Mouse (Mus musculus) hindbrain, embryonic 10.5 days (tissue): ENCODE results near the gene Foxc2. TPM values are rescaled to one million over a fixed set of nuclear protein-coding genes. Genes with fewer than 3 reads are reported as not detected.

Experiments
- DNase-seq: peaks from one replicate; pipeline ENCODE4 v3.0.0-alpha.2; 2017; ENCODE audit warnings: low spot score
- H3K27ac ChIP-seq: fragments of 300-500 bp; sonication (generic); 2 replicates; pipeline ENCODE4 v1.5.1; 2016; ENCODE audit warnings: mild to moderate bottlenecking, moderate library complexity
- H3K27me3 ChIP-seq: fragments of 300-500 bp; sonication (generic); 2 replicates; pipeline ENCODE4 v1.6.1; 2016; ENCODE audit warnings: mild to moderate bottlenecking; ENCODE audit not compliant: poor library complexity, insufficient read depth, severe bottlenecking
- H3K36me3 ChIP-seq: fragments of 300-500 bp; sonication (generic); 2 replicates; pipeline ENCODE4 v1.6.1; 2016; ENCODE audit warnings: mild to moderate bottlenecking, moderate library complexity
- H3K4me1 ChIP-seq: fragments of 300-500 bp; sonication (generic); replicated peaks from 2 replicates; pipeline ENCODE4 v1.6.1; 2016; ENCODE audit warnings: mild to moderate bottlenecking
- H3K4me3 ChIP-seq: fragments of 300-500 bp; sonication (generic); 2 replicates; pipeline ENCODE4 v1.5.1; 2016; ENCODE audit warnings: mild to moderate bottlenecking, moderate library complexity
- H3K9me3 ChIP-seq: fragments of 300-500 bp; sonication (generic); 2 replicates; pipeline ENCODE4 v1.6.1; 2016; ENCODE audit warnings: mild to moderate bottlenecking, moderate library complexity
- WGBS: fragments of 180-500 bp; shearing (Covaris S2); methylation state at CpG from one replicate; pipeline ENCODE4 v1.1.7; 2016; 5-methylcytosine and 5-hydroxymethylcytosine counted together
- polyA plus RNA-seq: library from polyadenylated mRNA; unstranded; fragments of >200 nt; fragmentation: Nextera tagmentation; extraction: Ambion mirVana; gene quantifications from 2 replicates; pipeline ENCODE4 v1.2.1, GENCODE M21; 2016

Gene Foxc2
- 7.0 and 13.7 TPM in 2 replicates for polyA plus RNA-seq

DNA sequence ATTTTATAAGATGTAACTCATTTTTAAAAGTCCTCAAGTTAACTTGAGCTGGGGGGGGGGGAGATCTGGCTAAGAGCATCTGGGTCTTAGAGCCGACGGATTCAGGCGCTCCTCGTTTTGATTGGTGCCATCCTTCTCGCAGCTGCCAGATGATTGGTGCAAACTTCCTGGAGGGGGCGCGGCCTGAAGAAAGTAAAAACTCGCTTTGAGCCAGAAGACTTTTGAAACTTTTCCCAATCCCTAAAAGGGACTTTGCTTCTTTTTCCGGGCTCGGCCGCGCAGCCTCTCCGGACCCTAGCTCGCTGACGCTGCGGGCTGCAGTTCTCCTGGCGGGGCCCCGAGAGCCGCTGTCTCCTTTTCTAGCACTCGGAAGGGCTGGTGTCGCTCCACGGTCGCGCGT lies at the start of gene Foxc2:
Gene Foxc2, plus strand, starts transcription at position 224 of the 400 bp plus-strand sequence.
- Histone ChIP-seq H3K36me3 (no peaks in the 10 kb centered on the region), H3K4me1 (peaks cover 28% of the 10 kb centered on the region), H3K27me3 (peaks cover 100% of the 10 kb centered on the region), H3K4me3 (peak within 1 kb of the TSS; percentile 59), H3K9me3 (no peaks in the 10 kb centered on the region), H3K27ac (peak within 1 kb of the TSS; percentile 73)
- DNase-seq: peak; percentile 86
- WGBS: under 1% methylated on average over 25 of the region's 25 CpGs

DNA sequence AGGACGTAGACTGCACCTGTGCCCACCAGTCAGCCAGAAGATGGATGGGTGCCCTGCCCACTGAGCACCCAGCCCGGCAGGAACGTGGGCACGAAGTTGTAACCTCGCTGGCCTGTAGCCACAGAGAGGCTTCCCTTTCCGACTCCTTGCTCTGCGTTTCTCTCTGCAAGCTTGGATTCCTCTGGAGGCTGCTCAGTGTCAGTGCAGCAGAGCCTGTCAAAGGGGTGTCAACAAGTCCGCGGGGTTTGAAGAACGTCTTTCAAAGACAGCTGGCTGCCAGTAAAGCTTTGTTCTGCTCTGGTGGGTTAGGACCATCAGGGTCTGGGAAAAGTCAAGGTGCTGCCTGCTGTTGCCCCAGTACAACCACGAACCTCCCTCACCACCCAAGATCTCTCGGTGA lies 44.5 kb upstream of the Foxc2 start:
- H3K36me3 ChIP-seq: no peaks in the 10 kb centered on the region
- peak; percentile 35 for DNase-seq
- WGBS: 2% methylated on average over 12 of the region's 12 CpGs
- no peak overlapping the region for H3K27ac ChIP-seq
- H3K4me1 ChIP-seq: peaks cover 27% of the 10 kb centered on the region
- peaks cover 99% of the 10 kb centered on the region for H3K27me3 ChIP-seq
- no peak overlapping the region for H3K4me3 ChIP-seq
- H3K9me3 ChIP-seq: no peaks in the 10 kb centered on the region

DNA sequence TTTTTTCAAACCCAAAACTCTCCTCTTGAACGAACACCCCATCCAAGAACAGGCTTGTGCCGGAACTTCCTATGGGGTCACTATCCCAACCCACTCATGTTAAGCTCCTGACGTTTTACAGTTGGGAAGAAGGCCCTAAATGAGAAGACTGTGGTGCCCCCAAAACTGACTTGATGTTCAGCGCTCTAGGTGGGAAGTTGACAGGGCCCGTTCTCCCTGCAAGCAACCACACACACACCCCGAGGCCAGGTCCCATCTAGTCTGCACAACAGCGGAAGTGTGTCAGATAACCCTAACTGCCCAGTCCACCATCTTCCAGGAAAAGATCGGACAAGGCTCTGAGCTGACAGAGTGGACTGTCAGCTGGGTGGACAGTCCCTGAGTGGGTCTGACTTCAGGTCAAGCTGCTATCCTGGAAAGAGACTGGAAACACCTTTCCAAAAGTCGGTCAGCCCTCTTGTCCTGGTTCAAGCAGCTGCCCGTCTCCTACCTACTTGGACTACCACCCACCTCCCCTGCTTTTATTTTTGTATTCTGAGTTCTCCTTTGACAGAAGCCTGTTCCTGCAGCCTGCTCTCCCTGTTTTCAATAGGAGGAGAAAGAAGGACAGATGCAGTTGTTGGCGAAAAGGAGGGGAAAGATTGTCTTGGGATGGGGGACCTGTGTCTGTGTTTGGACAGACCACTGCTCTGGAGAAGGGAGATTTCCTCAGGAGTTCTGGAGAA lies 43.4 kb upstream of the Foxc2 start:
- DNase-seq: peak; percentile 16
- no peak overlapping the region for H3K4me3 ChIP-seq
- peaks cover 27% of the 10 kb centered on the region for H3K4me1 ChIP-seq
- peaks cover 99% of the 10 kb centered on the region for H3K27me3 ChIP-seq
- no peaks in the 10 kb centered on the region for H3K9me3 ChIP-seq
- H3K36me3 ChIP-seq: no peaks in the 10 kb centered on the region
- WGBS: 9% methylated on average over 11 of the region's 11 CpGs
- H3K27ac ChIP-seq: no peak overlapping the region

DNA sequence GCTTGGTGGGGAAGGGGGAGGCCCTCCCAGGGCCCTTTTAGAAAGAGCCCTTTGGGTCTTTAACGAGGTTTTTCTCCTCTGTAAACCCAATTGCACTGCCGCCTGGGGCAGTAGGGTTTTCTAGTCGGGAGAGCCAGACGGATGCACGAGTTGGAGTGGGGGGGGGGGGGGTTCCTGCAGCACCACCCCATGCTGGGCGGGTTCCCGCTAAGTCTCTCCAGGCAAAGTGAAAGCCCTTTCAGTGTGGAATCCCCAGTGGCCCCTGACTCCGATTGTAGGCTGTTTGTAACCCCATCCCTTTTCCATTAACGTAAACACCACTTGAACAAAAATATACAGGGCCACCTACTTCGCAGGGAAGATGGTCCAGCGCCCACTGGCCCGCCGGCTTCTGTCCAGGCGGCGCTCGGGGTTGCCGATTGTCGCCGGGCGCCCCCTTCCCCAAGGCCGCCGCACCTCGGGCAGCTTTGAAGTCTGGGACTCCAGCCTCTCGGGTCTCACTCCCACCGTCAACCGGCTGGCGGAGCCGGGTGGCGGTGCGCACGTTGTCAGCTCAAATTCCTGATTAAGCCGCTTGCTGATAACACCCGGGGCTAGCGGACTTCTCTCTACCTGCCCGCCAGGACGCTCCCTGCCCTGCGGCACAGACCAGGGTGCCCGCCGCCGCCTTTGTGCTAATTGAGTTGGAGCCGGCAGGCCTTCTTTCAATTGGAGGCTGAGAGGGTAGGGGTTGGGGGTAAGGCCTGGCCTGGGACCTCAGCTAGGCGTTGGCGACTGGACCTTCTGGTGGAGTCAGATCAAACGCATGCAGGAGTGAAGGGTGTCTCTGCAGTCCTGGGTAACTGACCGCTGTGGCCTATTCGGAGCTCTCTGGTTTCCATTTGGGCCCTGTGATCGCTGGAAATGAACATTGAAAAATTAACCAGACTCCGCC lies 42.5 kb upstream of the Foxc2 start:
- no peaks in the 10 kb centered on the region for H3K36me3 ChIP-seq
- peak overlapping the region; percentile 25 for H3K4me3 ChIP-seq

DNA sequence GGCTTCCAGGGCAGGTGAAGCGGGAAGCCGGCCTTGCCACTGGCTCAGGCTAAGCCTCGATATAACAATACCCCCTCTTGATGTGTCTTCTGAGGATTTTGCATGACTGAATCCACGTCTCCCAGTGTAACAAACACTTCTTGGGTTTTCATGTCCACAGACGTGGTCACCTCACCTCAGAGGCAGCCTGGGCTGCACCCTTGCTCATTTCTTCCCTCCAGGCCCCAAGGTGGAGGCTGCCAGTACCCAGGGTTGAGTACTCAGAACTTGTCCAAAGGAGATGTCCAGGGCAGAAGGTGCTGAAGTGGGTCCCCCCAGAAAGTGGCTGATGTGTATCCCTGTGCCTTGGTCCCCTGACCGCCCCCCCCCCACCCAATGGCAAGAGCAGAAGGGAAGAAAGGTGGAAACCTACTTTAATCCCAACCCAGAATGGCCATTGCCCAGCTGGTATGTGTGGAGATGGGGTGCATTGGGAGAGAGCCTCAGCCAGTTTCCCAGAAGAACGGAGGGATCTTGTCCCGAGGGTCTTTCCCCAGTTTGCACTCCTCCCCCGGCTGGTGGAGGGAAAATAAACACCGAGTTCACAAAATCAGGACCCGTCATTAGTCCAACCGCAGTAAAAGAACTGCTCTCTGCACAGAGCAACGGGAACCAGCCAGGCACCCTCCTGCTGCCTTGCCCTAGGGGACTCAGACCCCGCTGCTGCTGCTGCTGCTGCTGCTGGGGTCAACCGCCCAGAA lies 41.7 kb upstream of the Foxc2 start:
- H3K36me3 ChIP-seq: no peaks in the 10 kb centered on the region
- no peak overlapping the region for H3K4me3 ChIP-seq
- WGBS: 1% methylated on average over 15 of the region's 15 CpGs
- H3K4me1 ChIP-seq: peaks cover 27% of the 10 kb centered on the region
- DNase-seq: peak; percentile 33
- peaks cover 100% of the 10 kb centered on the region for H3K27me3 ChIP-seq
- no peaks in the 10 kb centered on the region for H3K9me3 ChIP-seq
- no peak overlapping the region for H3K27ac ChIP-seq

More for the DNA sequence above, 42.5 kb upstream of the Foxc2 start:
- peak; percentile 53 for DNase-seq
- under 1% methylated on average over 48 of the region's 48 CpGs for WGBS
- no peaks in the 10 kb centered on the region for H3K9me3 ChIP-seq
- H3K27ac ChIP-seq: no peak overlapping the region
- peaks cover 100% of the 10 kb centered on the region for H3K27me3 ChIP-seq
- peaks cover 27% of the 10 kb centered on the region for H3K4me1 ChIP-seq

DNA sequence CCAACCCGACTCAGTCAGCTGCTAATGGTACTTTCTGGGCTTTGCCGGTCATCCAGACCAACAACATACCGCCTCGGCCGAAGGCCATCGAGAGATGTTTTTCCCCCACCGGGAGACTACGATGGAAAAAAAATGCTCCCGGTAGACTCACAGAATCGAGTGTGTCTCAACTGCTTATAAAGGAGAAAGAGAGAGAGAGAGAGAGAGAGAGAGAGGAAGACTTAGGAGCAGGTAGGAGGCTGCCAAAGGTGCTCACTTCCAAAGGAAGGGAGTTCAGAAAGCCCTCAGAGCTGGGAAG lies 41.2 kb upstream of the Foxc2 start:
- Histone ChIP-seq H3K27ac (no peak overlapping the region), H3K4me1 (peaks cover 27% of the 10 kb centered on the region), H3K9me3 (no peaks in the 10 kb centered on the region), H3K36me3 (no peaks in the 10 kb centered on the region), H3K4me3 (no peak overlapping the region), H3K27me3 (peaks cover 100% of the 10 kb centered on the region)
- 1% methylated on average over 10 of the region's 10 CpGs for WGBS
- no peak for DNase-seq

DNA sequence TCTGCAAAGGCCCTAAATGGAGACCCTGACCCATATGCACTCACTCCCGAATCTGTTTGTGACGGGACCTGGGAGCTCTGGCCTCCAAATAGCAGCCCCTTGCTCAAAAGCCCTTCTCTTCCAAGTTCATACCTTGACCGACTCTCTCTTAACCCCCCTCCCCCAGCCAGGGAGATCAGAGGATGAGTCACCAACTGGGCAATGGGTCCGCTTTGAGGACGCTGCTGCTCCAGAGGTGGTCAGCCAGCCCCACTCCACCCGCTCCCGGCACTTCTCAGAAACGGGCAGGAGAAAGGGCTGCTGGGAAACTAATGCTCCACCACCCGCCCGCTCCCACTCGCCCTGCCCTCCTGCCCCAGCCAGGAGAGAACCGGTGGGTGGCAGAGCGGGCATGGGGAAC lies 40.0 kb upstream of the Foxc2 start:
- H3K36me3 ChIP-seq: no peaks in the 10 kb centered on the region
- no peak overlapping the region for H3K27ac ChIP-seq
- DNase-seq: peak; percentile 41
- H3K9me3 ChIP-seq: no peaks in the 10 kb centered on the region
- H3K4me1 ChIP-seq: peaks cover 28% of the 10 kb centered on the region
- peaks cover 100% of the 10 kb centered on the region for H3K27me3 ChIP-seq
- WGBS: 1% methylated on average over 13 of the region's 13 CpGs
- H3K4me3 ChIP-seq: no peak overlapping the region

DNA sequence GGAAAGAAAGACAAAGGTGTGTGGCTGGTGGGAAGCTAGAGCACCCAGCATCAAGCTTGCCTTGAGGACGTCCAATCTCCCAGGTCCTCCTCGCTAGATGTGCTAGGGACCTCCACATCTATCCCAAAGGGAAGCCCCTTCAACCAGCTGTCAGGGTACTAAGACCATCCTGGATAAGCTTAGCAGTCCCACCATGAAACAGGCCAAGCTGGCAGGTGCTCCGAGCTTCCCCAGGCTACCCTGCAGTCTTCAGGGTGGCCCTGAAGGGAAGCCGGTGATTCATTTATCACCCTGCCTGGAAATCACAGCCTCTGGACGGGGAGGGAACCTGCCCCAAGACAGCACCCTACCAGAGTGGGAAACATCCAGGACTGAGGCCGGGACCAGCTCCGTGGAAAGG lies 39.4 kb upstream of the Foxc2 start:
- Histone ChIP-seq H3K36me3 (no peaks in the 10 kb centered on the region), H3K4me1 (peaks cover 26% of the 10 kb centered on the region), H3K27ac (no peak overlapping the region), H3K27me3 (peaks cover 100% of the 10 kb centered on the region), H3K4me3 (no peak overlapping the region), H3K9me3 (no peaks in the 10 kb centered on the region)
- DNase-seq: peak; percentile 11
- WGBS: 7% methylated on average over 7 of the region's 7 CpGs

DNA sequence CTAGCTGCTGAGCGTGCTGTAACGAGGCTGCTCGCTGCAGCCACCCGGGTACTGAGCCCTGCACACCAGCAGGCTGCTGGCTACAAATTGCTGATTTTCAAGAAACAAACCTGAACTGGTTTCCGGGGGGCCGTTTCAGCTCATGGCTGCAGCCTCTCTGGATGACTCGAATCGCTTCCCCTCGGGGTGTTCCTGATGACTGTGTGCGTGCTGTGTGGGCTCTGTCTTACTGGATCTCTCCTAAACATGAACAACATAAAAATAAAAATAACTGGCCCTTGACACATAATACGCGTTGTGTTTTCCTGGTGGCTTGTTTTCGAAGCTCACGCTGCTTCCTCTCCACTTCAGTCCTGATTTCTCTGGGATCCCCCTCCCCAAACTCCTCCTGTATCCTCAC lies 37.2 kb upstream of the Foxc2 start:
- Histone ChIP-seq H3K4me3 (no peak overlapping the region), H3K9me3 (no peaks in the 10 kb centered on the region), H3K27ac (no peak overlapping the region), H3K27me3 (peaks cover 100% of the 10 kb centered on the region), H3K4me1 (peaks cover 29% of the 10 kb centered on the region), H3K36me3 (no peaks in the 10 kb centered on the region)
- peak; percentile 28 for DNase-seq
- 2% methylated on average over 14 of the region's 14 CpGs for WGBS

DNA sequence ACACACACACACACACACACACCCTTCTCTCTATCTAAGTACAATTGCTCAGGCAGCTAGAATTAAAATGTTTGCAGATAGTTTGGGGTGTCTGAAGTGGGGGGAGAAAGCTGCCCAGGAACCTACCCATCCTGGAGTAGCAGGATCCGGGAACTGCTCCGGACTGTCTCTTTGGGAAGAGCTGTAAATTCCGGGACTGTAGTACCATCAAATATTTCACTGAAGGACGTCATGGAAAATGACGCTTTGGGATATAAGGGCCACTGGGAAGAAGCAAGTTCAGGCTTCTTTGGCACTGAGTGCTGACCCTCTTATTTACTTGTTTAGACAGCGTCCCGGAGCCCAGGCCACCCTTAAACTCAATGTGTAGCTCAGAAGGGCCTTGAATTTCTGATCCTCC lies 36.8 kb upstream of the Foxc2 start:
- Histone ChIP-seq H3K9me3 (no peaks in the 10 kb centered on the region), H3K4me3 (no peak overlapping the region), H3K27ac (no peak overlapping the region), H3K4me1 (peaks cover 33% of the 10 kb centered on the region), H3K36me3 (no peaks in the 10 kb centered on the region), H3K27me3 (peaks cover 100% of the 10 kb centered on the region)
- 2% methylated on average over 7 of the region's 7 CpGs for WGBS
- DNase-seq: no peak

DNA sequence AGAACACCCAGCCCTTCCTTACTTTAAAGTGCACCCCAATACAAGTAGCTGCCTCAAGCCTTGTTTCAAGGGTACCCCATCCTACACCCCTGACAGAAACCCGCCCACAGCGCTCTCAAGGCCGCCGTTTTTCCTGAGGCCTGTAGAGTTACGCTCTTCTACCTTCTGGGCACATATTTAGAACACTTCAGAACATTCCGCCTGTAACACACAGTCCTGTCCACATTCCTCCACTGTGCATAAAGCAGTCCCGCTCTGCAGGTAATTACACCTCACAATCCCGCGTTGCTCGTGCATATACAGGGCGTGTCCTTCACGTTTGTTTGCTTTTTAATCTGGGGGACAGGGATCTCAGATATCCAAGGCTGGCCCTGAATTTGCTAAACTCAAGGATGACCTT lies 36.0 kb upstream of the Foxc2 start:
- Histone ChIP-seq H3K9me3 (no peaks in the 10 kb centered on the region), H3K27ac (no peak overlapping the region), H3K4me1 (peaks cover 41% of the 10 kb centered on the region), H3K4me3 (no peak overlapping the region), H3K36me3 (no peaks in the 10 kb centered on the region), H3K27me3 (peaks cover 100% of the 10 kb centered on the region)
- 3% methylated on average over 12 of the region's 12 CpGs for WGBS
- peak; percentile 43 for DNase-seq

DNA sequence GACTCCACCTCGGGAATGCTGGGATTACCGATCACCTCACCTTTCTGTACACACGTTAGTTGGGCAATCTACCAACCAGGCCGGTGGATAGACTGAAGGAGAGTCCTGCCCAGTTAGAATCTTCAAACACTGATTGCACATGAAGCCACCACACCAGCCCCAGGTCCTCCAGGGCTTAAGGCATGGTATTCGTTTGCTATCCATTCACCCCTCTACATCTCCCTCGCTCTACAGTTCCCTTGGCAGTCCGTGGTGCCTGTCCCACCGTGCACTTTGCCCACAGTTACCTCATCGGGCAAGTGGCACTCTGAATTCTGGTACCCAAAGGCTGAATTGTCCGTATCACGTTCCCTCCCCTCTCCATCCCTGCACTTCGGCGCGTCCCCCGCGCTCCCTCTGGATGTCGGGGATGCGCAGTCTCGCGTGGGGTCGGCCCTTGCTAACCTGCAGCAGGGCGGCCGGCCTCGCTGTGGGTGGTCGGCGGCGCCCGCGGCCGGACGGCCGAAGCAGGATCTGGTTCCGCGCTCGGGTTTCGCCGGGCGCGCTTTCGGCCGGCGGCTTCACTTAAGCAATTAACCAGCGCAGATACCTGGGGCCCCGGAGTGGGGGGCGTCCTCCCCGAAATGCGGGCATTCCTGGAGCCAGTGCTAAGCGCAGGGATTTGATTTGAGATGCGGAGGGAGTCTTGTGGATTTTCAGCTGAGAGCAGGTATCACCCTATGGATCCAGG lies 35.4 kb upstream of the Foxc2 start:
- no peak overlapping the region for H3K4me3 ChIP-seq
- H3K9me3 ChIP-seq: no peaks in the 10 kb centered on the region
- H3K27ac ChIP-seq: no peak overlapping the region
- under 1% methylated on average over 49 of the region's 49 CpGs for WGBS
- no peaks in the 10 kb centered on the region for H3K36me3 ChIP-seq
- H3K4me1 ChIP-seq: peaks cover 44% of the 10 kb centered on the region
- peaks cover 100% of the 10 kb centered on the region for H3K27me3 ChIP-seq
- DNase-seq: peak; percentile 46
